Mouse (Mus musculus) lung, embryonic 16.5 days (tissue): ENCODE measurements around the gene Apobec1. TPM values are rescaled to one million over a fixed set of nuclear protein-coding genes. Genes with fewer than 3 reads are reported as not detected.

Experiments
- ATAC-seq: fragments of 200-750 bp; cut with Nextera tagmentation; 2 replicates; pipeline ENCODE4 v1.8.0; 2017; ENCODE audit warnings: low read depth, mild to moderate bottlenecking, moderate library complexity
- H3K27ac ChIP-seq: fragments of 300-500 bp; sonication (generic); 2 replicates; pipeline ENCODE4 v1.5.1; 2014; ENCODE audit warnings: mild to moderate bottlenecking, control low read depth, low read length
- H3K27me3 ChIP-seq: fragments of 300-500 bp; sonication (generic); 2 replicates; pipeline ENCODE4 v1.6.1; 2014; ENCODE audit warnings: low read depth, low read length, mixed read lengths; ENCODE audit not compliant: control insufficient read depth, insufficient read depth
- H3K36me3 ChIP-seq: fragments of 300-500 bp; sonication (generic); 2 replicates; pipeline ENCODE4 v1.6.1; 2014; ENCODE audit warnings: low read length; ENCODE audit not compliant: control insufficient read depth, insufficient read depth
- H3K4me1 ChIP-seq: fragments of 300-500 bp; sonication (generic); replicated peaks from 2 replicates; pipeline ENCODE4 v1.6.1; 2014; ENCODE audit warnings: low read length, mixed read lengths; ENCODE audit not compliant: control insufficient read depth, insufficient read depth
- H3K4me2 ChIP-seq: fragments of 300-500 bp; sonication (generic); 2 replicates; pipeline ENCODE4 v1.6.1; 2014; ENCODE audit warnings: low read depth, low read length, control low read depth
- H3K4me3 ChIP-seq: fragments of 300-500 bp; sonication (generic); 2 replicates; pipeline ENCODE4 v1.5.1; 2014; ENCODE audit warnings: mild to moderate bottlenecking, low read length, control low read depth
- H3K9ac ChIP-seq: fragments of 300-500 bp; sonication (generic); 2 replicates; pipeline ENCODE4 v1.6.1; 2014; ENCODE audit warnings: low read length, control low read depth
- H3K9me3 ChIP-seq: fragments of 300-500 bp; sonication (generic); 2 replicates; pipeline ENCODE4 v1.6.1; 2016; ENCODE audit warnings: low read length; ENCODE audit not compliant: control insufficient read depth
- WGBS: fragments of 180-500 bp; shearing (Covaris S2); extraction: QIAGEN DNeasy Blood & Tissue Kit; methylation state at CpG from one replicate; pipeline ENCODE4 v1.1.7; 2014; 5-methylcytosine and 5-hydroxymethylcytosine counted together
- polyA plus RNA-seq: library from polyadenylated mRNA; unstranded; fragments of >200 nt; fragmentation: Nextera tagmentation; extraction: Ambion mirVana; gene quantifications from 2 replicates; pipeline ENCODE4 v1.2.1, GENCODE M21; 2015

Apobec1 gene
- polyA plus RNA-seq, 1 experiment from 2014 or later: 5.2 TPM

DNA sequence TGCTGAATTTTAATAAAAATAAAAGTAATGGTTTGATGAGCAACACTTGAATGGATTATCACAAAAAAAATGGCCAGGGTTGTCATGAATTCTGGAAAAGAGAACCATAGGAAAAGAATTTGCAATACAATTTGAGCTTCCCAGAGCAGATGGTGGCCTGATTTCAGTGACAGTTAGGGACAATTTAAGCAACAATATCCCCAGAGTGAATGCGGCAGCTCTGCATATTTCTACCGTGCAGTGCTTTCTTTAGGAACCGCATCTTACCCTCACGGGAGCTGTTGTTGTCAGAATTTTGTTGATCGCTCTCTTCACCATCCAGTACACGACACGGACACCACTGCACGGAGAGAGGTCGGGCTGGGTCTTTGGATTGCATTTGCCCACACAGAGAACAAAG, 62.7 kb downstream of the Apobec1 start:
- H3K4me2 ChIP-seq: no peak overlapping the region
- no peak overlapping the region for H3K9ac ChIP-seq
- H3K27ac ChIP-seq: no peak overlapping the region
- no peaks in the 10 kb centered on the region for H3K9me3 ChIP-seq
- ATAC-seq: no peak
- H3K4me3 ChIP-seq: no peak overlapping the region
- H3K4me1 ChIP-seq: no peaks in the 10 kb centered on the region
- H3K27me3 ChIP-seq: no peaks in the 10 kb centered on the region
- 80% methylated on average over 9 of the region's 9 CpGs for WGBS
- no peaks in the 10 kb centered on the region for H3K36me3 ChIP-seq

- 26% methylated on average over 3 of the region's 3 CpGs for WGBS
- Histone ChIP-seq H3K9me3 (no peaks in the 10 kb centered on the region), H3K4me1 (peaks cover 5% of the 10 kb centered on the region; the same call in 1 of the 2 replicates), H3K27me3 (no peaks in the 10 kb centered on the region), H3K27ac (no peak overlapping the region), H3K9ac (no peak overlapping the region), H3K36me3 (no peaks in the 10 kb centered on the region), H3K4me2 (no peak overlapping the region), H3K4me3 (no peak overlapping the region)
- ATAC-seq: no peak
Measured at GRCm38 (mm10) chr6:122534032-122534431, 68.2 kb downstream of the Apobec1 start.

- Histone ChIP-seq H3K4me1 (peaks cover 5% of the 10 kb centered on the region; the same call in 1 of the 2 replicates), H3K9me3 (no peaks in the 10 kb centered on the region), H3K4me2 (peak overlapping the region; percentile 39), H3K36me3 (no peaks in the 10 kb centered on the region), H3K4me3 (peak overlapping the region; percentile 6; the same call in 1 of the 2 replicates), H3K27me3 (no peaks in the 10 kb centered on the region), H3K27ac (no peak overlapping the region), H3K9ac (no peak overlapping the region)
- 11% methylated on average over 4 of the region's 4 CpGs for WGBS
- peak; percentile 60; the same call in 1 of the 2 replicates for ATAC-seq
Measured at GRCm38 (mm10) chr6:122532883-122533302, 69.4 kb downstream of the Apobec1 start.

- Histone ChIP-seq H3K27ac (no peak overlapping the region), H3K4me2 (no peak overlapping the region), H3K9ac (no peak overlapping the region), H3K27me3 (no peaks in the 10 kb centered on the region), H3K36me3 (no peaks in the 10 kb centered on the region), H3K4me3 (no peak overlapping the region), H3K4me1 (peaks cover 5% of the 10 kb centered on the region; the same call in 1 of the 2 replicates), H3K9me3 (no peaks in the 10 kb centered on the region)
- ATAC-seq: no peak
- WGBS: 60% methylated on average over 8 of the region's 8 CpGs
Measured at GRCm38 (mm10) chr6:122531466-122532174, 70.6 kb downstream of the Apobec1 start.

- 74% methylated on average over 11 of the region's 11 CpGs for WGBS
- H3K9ac ChIP-seq: no peak overlapping the region
- H3K9me3 ChIP-seq: no peaks in the 10 kb centered on the region
- H3K27ac ChIP-seq: no peak overlapping the region
- H3K27me3 ChIP-seq: no peaks in the 10 kb centered on the region
- no peak overlapping the region for H3K4me3 ChIP-seq
- no peak for ATAC-seq
- no peaks in the 10 kb centered on the region for H3K36me3 ChIP-seq
- peaks cover 5% of the 10 kb centered on the region; the same call in 1 of the 2 replicates for H3K4me1 ChIP-seq
- no peak overlapping the region for H3K4me2 ChIP-seq
Measured at GRCm38 (mm10) chr6:122528136-122528535, 74.1 kb downstream of the Apobec1 start.

Other genes with a start within 250 kb of the Apobec1 start
- gene Rimklb, start 103.7 kb downstream of the Apobec1 start, polyA plus RNA-seq: 7.5 and 8.3 TPM in 2 replicates
- 26.4 and 31.6 TPM in 2 replicates for gene Mfap5, start 96.6 kb downstream of the Apobec1 start, polyA plus RNA-seq
- gene Aicda, start 48.6 kb downstream of the Apobec1 start, polyA plus RNA-seq: not detected in 2 replicates
- 0.06 TPM in 1 of 2 replicates, not detected in the other for gene Gdf3, start 7.6 kb upstream of the Apobec1 start, polyA plus RNA-seq
- 0.39 TPM in 1 of 2 replicates, not detected in the other for gene Dppa3, start 24.0 kb upstream of the Apobec1 start, polyA plus RNA-seq
- 0.28 and 0.54 TPM in 2 replicates for gene Nanog, start 105.0 kb upstream of the Apobec1 start, polyA plus RNA-seq
- gene Slc2a3, start 199.2 kb upstream of the Apobec1 start, polyA plus RNA-seq: 6.9 and 7.5 TPM in 2 replicates
- gene Foxj2, start 217.5 kb upstream of the Apobec1 start, polyA plus RNA-seq: 5.5 and 6.2 TPM in 2 replicates